Mouse (Mus musculus) gastrocnemius, adult 18-20 months (tissue): ENCODE results near the gene Ccdc162. TPM values are rescaled to one million over a fixed set of nuclear protein-coding genes. Genes with fewer than 3 reads are reported as not detected.

Experiments
- DNase-seq: peaks from one replicate; pipeline ENCODE4 v3.0.0; 2021; ENCODE audit warnings: low spot score
- microRNA-seq: library from miRNA; unstranded; fragments of <30 nt; microRNA quantifications from one replicate; pipeline ENCODE4 v1.2.0, GENCODE M21; 2021
- total RNA-seq, 2 experiments: library from RNA; stranded (reverse); gene quantifications; 2 replicates each; pipeline ENCODE4 v1.2.3; 2021

Gene Ccdc162
- total RNA-seq, 2 experiments from 2014 or later: 1.0 TPM

DNA sequence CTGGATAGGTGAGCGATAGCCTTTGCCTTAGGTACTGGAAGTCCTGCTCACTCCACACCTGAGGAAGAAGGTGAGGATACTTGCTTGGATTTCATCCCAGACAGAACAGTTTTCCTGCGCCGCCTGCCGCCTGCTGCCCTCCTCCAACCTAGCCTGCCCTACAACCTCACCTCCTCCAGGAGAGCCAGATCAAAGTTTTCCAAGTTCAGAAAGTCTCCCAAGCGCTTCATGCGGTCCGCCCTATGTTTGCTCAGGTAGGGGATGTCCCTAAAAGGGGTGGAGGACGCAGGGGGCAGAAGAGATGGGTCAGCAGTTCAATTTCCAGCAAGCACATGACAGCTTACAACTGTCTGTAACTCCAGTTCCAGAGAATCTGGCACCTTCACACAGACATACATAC, 227.1 kb downstream of the Ccdc162 start:
- no peak for DNase-seq

DNA sequence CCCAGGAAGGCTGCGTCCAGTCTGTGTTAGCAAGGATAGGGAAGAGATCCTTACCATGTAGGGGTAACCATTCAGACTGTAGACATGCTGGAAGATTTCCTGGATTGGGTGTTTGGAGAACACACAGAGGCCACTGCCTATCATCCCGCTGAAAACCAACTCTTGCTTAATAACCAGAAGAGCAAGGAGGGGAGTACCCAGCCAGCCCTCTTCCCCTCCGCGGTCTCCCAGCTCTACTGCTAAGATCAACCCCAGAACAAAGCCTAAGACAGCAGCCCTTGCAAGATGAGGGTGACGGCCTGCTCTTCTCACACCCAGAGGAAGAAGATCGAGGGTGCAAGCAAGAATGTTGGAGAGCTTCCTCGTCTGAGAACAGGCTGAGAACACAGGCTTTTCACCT, 227.6 kb downstream of the Ccdc162 start:
- no peak for DNase-seq

Small RNAs within 50 kb of the gene (microRNA-seq; reads per million reads assigned to microRNA genes)
- not detected for gene Mir3473b

Other genes with a start within 250 kb of the Ccdc162 start
- 1 to 10 TPM; 4.0 to 7.8 TPM for gene Mical1, start 240.3 kb downstream of the Ccdc162 start, total RNA-seq
- 1 to 10 TPM; 9.2 to 9.9 TPM for gene Smpd2, start 226.3 kb downstream of the Ccdc162 start, total RNA-seq
- gene Ppil6, start 226.2 kb downstream of the Ccdc162 start, total RNA-seq: not detected
- 100 to 1,000 TPM; 145 to 153 TPM for gene Cd164, start 197.2 kb downstream of the Ccdc162 start, total RNA-seq
- 1 to 10 TPM; 2.0 to 2.6 TPM for gene Cep57l1, start 93.2 kb upstream of the Ccdc162 start, total RNA-seq
- 10 to 100 TPM; 17.0 to 40.1 TPM for gene Sesn1, start 93.3 kb upstream of the Ccdc162 start, total RNA-seq